Mouse (Mus musculus) lung, postnatal 0 days (tissue): ENCODE measurements at regions not wholly inside any gene's neighbourhood (a gene's known extent, or its start where the extent isn't known, plus 50 kb on each side); places are given as distances from the start of the nearest gene placed in this dataset.

Experiments
- CTCF ChIP-seq: IDR thresholded peaks from 2 replicates; pipeline ENCODE4 v1.5.1; 2016; ENCODE audit warnings: antibody characterized with exemption, mild to moderate bottlenecking
- EP300 ChIP-seq: IDR thresholded peaks from 2 replicates; pipeline ENCODE4 v1.6.1; 2016; ENCODE audit warnings: antibody characterized with exemption, mild to moderate bottlenecking, control low read depth

DNA sequence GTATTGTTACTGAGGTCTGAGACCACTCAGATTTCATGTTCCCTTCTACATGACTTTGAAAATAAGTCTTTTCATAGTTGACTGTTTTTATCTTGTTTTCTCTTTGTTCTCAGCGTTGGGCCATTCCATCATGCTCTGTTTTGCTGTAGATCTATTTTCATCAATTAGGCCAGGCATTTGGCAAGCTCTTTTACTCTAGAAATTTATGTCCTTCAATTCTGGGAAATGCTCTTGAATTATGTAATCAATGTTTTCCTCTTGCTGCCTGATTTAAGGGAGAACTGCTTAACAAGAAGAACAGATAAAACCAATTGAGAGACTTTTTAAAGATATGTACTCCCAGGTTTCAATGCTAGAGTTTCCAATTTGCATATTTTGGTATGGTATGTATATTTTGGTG, 55.1 kb upstream of the Pgrmc2 start:
- no peak for TF ChIP-seq EP300
- TF ChIP-seq CTCF: no peak
